Mouse (Mus musculus) liver, embryonic 16.5 days (tissue): Measurements from ENCODE around the gene Mast3. TPM values are rescaled to one million over a fixed set of nuclear protein-coding genes. Genes with fewer than 3 reads are reported as not detected.
A peak's percentile ranks its signal among the peaks of the same experiment; 100 is the strongest.

Experiments
- ATAC-seq: fragments of 200-750 bp; cut with Nextera tagmentation; 2 replicates; pipeline ENCODE4 v1.8.0; 2017; ENCODE audit warnings: low read depth, mild to moderate bottlenecking, moderate number of reproducible peaks, moderate library complexity
- H3K27ac ChIP-seq: fragments of 300-500 bp; sonication (generic); 2 replicates; pipeline ENCODE4 v1.5.1; 2014; ENCODE audit warnings: mild to moderate bottlenecking, low read length
- H3K27me3 ChIP-seq: fragments of 300-500 bp; sonication (generic); 2 replicates; pipeline ENCODE4 v1.6.1; 2014; ENCODE audit warnings: low read depth, low read length, mixed read lengths; ENCODE audit not compliant: control insufficient read depth, insufficient read depth
- H3K36me3 ChIP-seq: fragments of 300-500 bp; sonication (generic); 2 replicates; pipeline ENCODE4 v1.6.1; 2014; ENCODE audit warnings: mild to moderate bottlenecking; ENCODE audit not compliant: control insufficient read depth, insufficient read depth
- H3K4me1 ChIP-seq: fragments of 300-500 bp; sonication (generic); 2 replicates; pipeline ENCODE4 v1.6.1; 2014; ENCODE audit warnings: low read depth, low read length, mixed read lengths; ENCODE audit not compliant: control insufficient read depth
- H3K4me2 ChIP-seq: fragments of 300-500 bp; sonication (generic); 2 replicates; pipeline ENCODE4 v1.6.1; 2014; ENCODE audit warnings: low read depth, low read length, mixed read lengths
- H3K4me3 ChIP-seq: fragments of 300-500 bp; sonication (generic); 2 replicates; pipeline ENCODE4 v1.5.1; 2014; ENCODE audit warnings: low read depth, mild to moderate bottlenecking, low read length
- H3K9ac ChIP-seq: fragments of 300-500 bp; sonication (generic); 2 replicates; pipeline ENCODE4 v1.6.1; 2014; ENCODE audit warnings: low read depth, low read length
- H3K9me3 ChIP-seq: fragments of 300-500 bp; sonication (generic); replicated peaks from 2 replicates; pipeline ENCODE4 v1.6.1; 2016; ENCODE audit warnings: low read length; ENCODE audit not compliant: control insufficient read depth
- WGBS: fragments of 180-500 bp; shearing (Covaris S2); extraction: QIAGEN DNeasy Blood & Tissue Kit; methylation state at CpG from one replicate; pipeline ENCODE4 v1.1.7; 2014; ENCODE audit not compliant: insufficient replicate concordance; 5-methylcytosine and 5-hydroxymethylcytosine counted together
- polyA plus RNA-seq: library from polyadenylated mRNA; unstranded; fragments of >200 nt; fragmentation: Nextera tagmentation; extraction: Ambion mirVana; gene quantifications from 2 replicates; pipeline ENCODE4 v1.2.1, GENCODE M21; 2015

Gene Mast3
- polyA plus RNA-seq, 1 experiment from 2014 or later = 9.0 TPM

- H3K27ac ChIP-seq = no peak overlapping the region
- no peak overlapping the region for H3K9ac ChIP-seq
- H3K4me2 ChIP-seq = no peak overlapping the region
- H3K36me3 ChIP-seq = peaks cover 8% of the 10 kb centered on the region; the same call in 1 of the 2 replicates
- no peak overlapping the region for H3K4me3 ChIP-seq
- H3K4me1 ChIP-seq = peaks cover 58% of the 10 kb centered on the region
- no peaks in the 10 kb centered on the region for H3K27me3 ChIP-seq
- WGBS = 74% methylated on average over 7 of the region's 7 CpGs
- H3K9me3 ChIP-seq = no peaks in the 10 kb centered on the region
- no peak for ATAC-seq
Observed at GRCm38 (mm10) chr8:70771217-70771616, 33.6 kb downstream of the Mast3 start.

GRCm38 (mm10) chr8:70770748-70771147 lies 34.1 kb downstream of the Mast3 start:
- Histone ChIP-seq H3K4me2 (no peak overlapping the region), H3K9ac (no peak overlapping the region), H3K4me3 (no peak overlapping the region), H3K4me1 (peaks cover 58% of the 10 kb centered on the region), H3K9me3 (no peaks in the 10 kb centered on the region), H3K27me3 (no peaks in the 10 kb centered on the region), H3K27ac (no peak overlapping the region), H3K36me3 (peaks cover 8% of the 10 kb centered on the region; the same call in 1 of the 2 replicates)
- no peak for ATAC-seq
- 82% methylated on average over 13 of the region's 13 CpGs for WGBS

GRCm38 (mm10) chr8:70769858-70770257 lies 35.0 kb downstream of the Mast3 start:
- Histone ChIP-seq H3K9me3 (no peaks in the 10 kb centered on the region), H3K27ac (0 out of 2 replicates have a peak overlapping the region, but pooled peaks have one; percentile 20), H3K4me1 (peaks cover 59% of the 10 kb centered on the region), H3K4me3 (no peak overlapping the region), H3K4me2 (peak overlapping the region; percentile 29), H3K27me3 (no peaks in the 10 kb centered on the region), H3K9ac (peak overlapping the region; percentile 26), H3K36me3 (peaks cover 8% of the 10 kb centered on the region; the same call in 1 of the 2 replicates)
- peak; percentile 30; the same call in 1 of the 2 replicates for ATAC-seq
- WGBS = 28% methylated on average over 12 of the region's 12 CpGs

GRCm38 (mm10) chr8:70769359-70769758 lies 35.5 kb downstream of the Mast3 start:
- peak; percentile 73 for ATAC-seq
- Histone ChIP-seq H3K27me3 (no peaks in the 10 kb centered on the region), H3K4me2 (peak overlapping the region; percentile 29), H3K27ac (0 out of 2 replicates have a peak overlapping the region, but pooled peaks have one; percentile 20), H3K36me3 (peaks cover 8% of the 10 kb centered on the region; the same call in 1 of the 2 replicates), H3K9me3 (no peaks in the 10 kb centered on the region), H3K4me3 (no peak overlapping the region), H3K4me1 (peaks cover 62% of the 10 kb centered on the region), H3K9ac (no peak overlapping the region; the same call in 1 of the 2 replicates)
- 3% methylated on average over 26 of the region's 26 CpGs for WGBS

- H3K9me3 ChIP-seq = no peaks in the 10 kb centered on the region
- 74% methylated on average over 16 of the region's 16 CpGs for WGBS
- H3K4me1 ChIP-seq = peaks cover 62% of the 10 kb centered on the region
- no peak for ATAC-seq
- H3K4me3 ChIP-seq = no peak overlapping the region
- H3K27me3 ChIP-seq = no peaks in the 10 kb centered on the region
- H3K9ac ChIP-seq = no peak overlapping the region
- H3K36me3 ChIP-seq = peaks cover 8% of the 10 kb centered on the region; the same call in 1 of the 2 replicates
- no peak overlapping the region for H3K27ac ChIP-seq
- H3K4me2 ChIP-seq = no peak overlapping the region
Observed at GRCm38 (mm10) chr8:70768956-70769355, 35.9 kb downstream of the Mast3 start.

GRCm38 (mm10) chr8:70768231-70768776 lies 36.5 kb downstream of the Mast3 start:
- Histone ChIP-seq H3K9me3 (no peaks in the 10 kb centered on the region), H3K27me3 (no peaks in the 10 kb centered on the region), H3K9ac (no peak overlapping the region), H3K4me3 (no peak overlapping the region), H3K27ac (peak overlapping the region; percentile 54), H3K4me2 (no peak overlapping the region), H3K36me3 (peaks cover 8% of the 10 kb centered on the region; the same call in 1 of the 2 replicates), H3K4me1 (peaks cover 63% of the 10 kb centered on the region)
- 77% methylated on average over 32 of the region's 32 CpGs for WGBS
- no peak for ATAC-seq

GRCm38 (mm10) chr8:70767503-70767902 lies 37.4 kb downstream of the Mast3 start:
- Histone ChIP-seq H3K4me3 (no peak overlapping the region), H3K9ac (no peak overlapping the region), H3K36me3 (peaks cover 8% of the 10 kb centered on the region; the same call in 1 of the 2 replicates), H3K9me3 (no peaks in the 10 kb centered on the region), H3K27ac (peak overlapping the region; percentile 83; the same call in 1 of the 2 replicates), H3K4me1 (peaks cover 68% of the 10 kb centered on the region), H3K27me3 (no peaks in the 10 kb centered on the region), H3K4me2 (no peak overlapping the region)
- 68% methylated on average over 6 of the region's 6 CpGs for WGBS
- no peak for ATAC-seq

GRCm38 (mm10) chr8:70766571-70767440 lies 38.0 kb downstream of the Mast3 start:
- peak overlapping the region; percentile 98 for H3K4me2 ChIP-seq
- H3K9ac ChIP-seq = peak overlapping the region; percentile 75
- no peaks in the 10 kb centered on the region for H3K27me3 ChIP-seq
- peaks cover 5% of the 10 kb centered on the region; the same call in 1 of the 2 replicates for H3K36me3 ChIP-seq
- H3K4me3 ChIP-seq = peak overlapping the region; percentile 69
- H3K27ac ChIP-seq = peak overlapping the region; percentile 83
- peaks cover 75% of the 10 kb centered on the region for H3K4me1 ChIP-seq
- 15% methylated on average over 21 of the region's 21 CpGs for WGBS
- H3K9me3 ChIP-seq = no peaks in the 10 kb centered on the region
- ATAC-seq = peak; percentile 39
